Mouse (Mus musculus): ENCODE results near the gene Kitl. TPM values are rescaled to one million over a fixed set of nuclear protein-coding genes. Genes with fewer than 3 reads are reported as not detected.

Kitl gene
- polyA plus RNA-seq (2014; fragmentation: Nextera tagmentation; extraction: Ambion mirVana), result 7.5 and 9.0 TPM in 2 replicates

DNA sequence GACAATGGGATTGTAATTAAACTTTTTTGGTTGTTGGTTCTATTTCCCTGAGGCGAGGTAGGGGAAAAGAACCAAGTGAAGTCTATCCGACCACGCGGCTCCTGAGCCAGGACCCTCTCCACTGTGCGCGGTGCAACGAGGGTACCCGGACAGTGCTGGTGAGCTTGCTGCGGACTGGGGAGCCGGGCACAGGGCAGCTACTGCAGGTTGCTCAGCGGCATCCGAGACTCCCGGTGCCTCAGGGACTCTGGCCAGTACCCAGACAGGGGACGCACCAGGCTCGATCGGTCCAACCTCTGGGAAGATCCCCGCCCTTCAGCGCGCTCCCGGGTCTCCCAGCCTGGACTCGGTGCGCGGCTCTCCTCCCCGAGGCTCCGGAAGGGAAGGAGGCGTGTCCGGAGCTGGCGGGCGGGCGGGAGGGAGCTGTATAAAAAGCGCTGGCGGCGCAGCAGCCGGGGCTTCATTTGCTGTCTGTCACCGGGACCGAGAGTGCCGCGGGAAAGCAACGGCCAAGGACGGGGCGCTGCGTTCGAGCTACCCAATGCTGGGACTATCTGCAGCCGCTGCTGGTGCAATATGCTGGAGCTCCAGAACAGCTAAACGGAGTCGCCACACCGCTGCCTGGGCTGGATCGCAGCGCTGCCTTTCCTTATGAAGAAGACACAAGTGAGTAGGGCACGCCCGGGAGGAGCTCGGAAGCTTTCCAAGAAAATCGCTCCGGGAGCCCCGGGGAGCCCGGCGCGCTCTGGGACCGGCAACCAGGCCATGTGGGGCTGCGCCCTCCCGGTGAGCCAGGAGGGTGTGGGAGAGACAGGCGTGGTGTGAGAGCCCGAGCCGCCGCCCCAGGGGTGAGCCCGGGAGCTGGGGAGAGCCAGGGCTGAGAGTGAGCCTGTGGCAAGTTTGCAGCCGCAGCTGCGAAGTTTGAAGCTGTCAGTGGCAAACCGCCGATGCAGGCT lies at the start of gene Kitl:
TSS of gene Kitl (plus strand) at position 261 of the 956 bp plus-strand sequence.
- Histone ChIP-seq H3K36me3 (ENCODE audit: control insufficient read depth, insufficient read depth, low read length) (no peaks in the 10 kb centered on the region), H3K27ac (replicated peaks; ENCODE audit: low read depth, low read length) (no peak within 1 kb of the TSS), H3K4me2 (ENCODE audit: low read depth, severe bottlenecking) (peak within 1 kb of the TSS; percentile 99), H3K4me3 (ENCODE audit: low read depth, low read length) (peak within 1 kb of the TSS; percentile 60), H3K4me1 (ENCODE audit: control insufficient read depth, insufficient read depth, low read length) (no peaks in the 10 kb centered on the region), H3K9me3 (ENCODE audit: control insufficient read depth, low read length) (no peaks in the 10 kb centered on the region), H3K27me3 (ENCODE audit: control insufficient read depth, insufficient read depth, low read length) (peaks cover 18% of the 10 kb centered on the region), H3K9ac (ENCODE audit: low read length) (peak within 1 kb of the TSS; percentile 47; the same call in 1 of the 2 replicates)
- under 1% methylated on average over 70 of the region's 70 CpGs for WGBS
- DNase-seq (ENCODE audit: low spot score) (peak; percentile 82), ATAC-seq (ENCODE audit: insufficient number of reproducible peaks, low FRiP score, low TSS enrichment, low read depth) (peak; percentile 74)

- Histone ChIP-seq H3K36me3 (ENCODE audit: control insufficient read depth, insufficient read depth, low read length) (no peaks in the 10 kb centered on the region), H3K4me1 (ENCODE audit: control insufficient read depth, insufficient read depth, low read length) (no peaks in the 10 kb centered on the region), H3K4me3 (ENCODE audit: low read depth, low read length) (no peak overlapping the region), H3K9me3 (ENCODE audit: control insufficient read depth, low read length) (no peaks in the 10 kb centered on the region), H3K27me3 (ENCODE audit: control insufficient read depth, insufficient read depth, low read length) (no peaks in the 10 kb centered on the region), H3K27ac (replicated peaks; ENCODE audit: low read depth, low read length) (no peak overlapping the region), H3K9ac (ENCODE audit: low read length) (no peak overlapping the region), H3K4me2 (ENCODE audit: low read depth, severe bottlenecking) (no peak overlapping the region)
- ATAC-seq (ENCODE audit: insufficient number of reproducible peaks, low FRiP score, low TSS enrichment, low read depth) (no peak), DNase-seq (ENCODE audit: low spot score) (no peak)
- WGBS, result 55% methylated on average over 8 of the region's 8 CpGs
Measured at GRCm38 (mm10) chr10:99972866-99973265, 42.6 kb upstream of the Kitl start.

DNA sequence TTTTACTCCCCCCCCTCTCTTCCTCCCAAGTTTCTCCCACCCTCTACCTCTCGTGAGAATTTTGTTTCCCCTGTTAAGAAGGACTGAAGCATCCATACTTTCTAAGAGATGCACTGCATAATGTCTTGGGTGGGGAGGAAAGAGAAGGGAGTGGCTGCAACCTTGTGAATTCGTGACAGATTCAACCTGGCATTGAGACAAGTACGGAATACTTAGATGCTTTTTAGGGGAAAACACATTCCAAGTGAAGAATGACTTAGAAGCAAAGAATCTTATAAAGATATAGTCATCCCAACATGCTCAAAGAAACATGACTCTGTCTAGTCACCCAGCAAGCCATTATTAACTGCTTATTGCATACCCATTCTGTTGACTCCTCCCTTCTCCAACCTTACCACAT lies 35.3 kb upstream of the Kitl start:
- no peak overlapping the region for H3K9ac ChIP-seq (ENCODE audit: low read length)
- H3K4me2 ChIP-seq (ENCODE audit: low read depth, severe bottlenecking), result no peak overlapping the region
- WGBS, result 72% methylated on average over 3 of the region's 3 CpGs
- DNase-seq (ENCODE audit: low spot score) (no peak), ATAC-seq (ENCODE audit: insufficient number of reproducible peaks, low FRiP score, low TSS enrichment, low read depth) (no peak)
- H3K9me3 ChIP-seq (ENCODE audit: control insufficient read depth, low read length), result no peaks in the 10 kb centered on the region
- H3K27me3 ChIP-seq (ENCODE audit: control insufficient read depth, insufficient read depth, low read length), result no peaks in the 10 kb centered on the region
- H3K27ac ChIP-seq (replicated peaks; ENCODE audit: low read depth, low read length), result no peak overlapping the region
- no peaks in the 10 kb centered on the region for H3K36me3 ChIP-seq (ENCODE audit: control insufficient read depth, insufficient read depth, low read length)
- no peak overlapping the region for H3K4me3 ChIP-seq (ENCODE audit: low read depth, low read length)
- no peaks in the 10 kb centered on the region for H3K4me1 ChIP-seq (ENCODE audit: control insufficient read depth, insufficient read depth, low read length)

GRCm38 (mm10) chr10:99980916-99981315 lies 34.5 kb upstream of the Kitl start:
- H3K4me3 ChIP-seq (ENCODE audit: low read depth, low read length), result no peak overlapping the region
- H3K27me3 ChIP-seq (ENCODE audit: control insufficient read depth, insufficient read depth, low read length), result no peaks in the 10 kb centered on the region
- no peaks in the 10 kb centered on the region for H3K36me3 ChIP-seq (ENCODE audit: control insufficient read depth, insufficient read depth, low read length)
- no peak for ATAC-seq (ENCODE audit: insufficient number of reproducible peaks, low FRiP score, low TSS enrichment, low read depth)
- WGBS, result 39% methylated on average over 2 of the region's 2 CpGs
- no peaks in the 10 kb centered on the region for H3K4me1 ChIP-seq (ENCODE audit: control insufficient read depth, insufficient read depth, low read length)
- no peak overlapping the region for H3K9ac ChIP-seq (ENCODE audit: low read length)
- no peak overlapping the region for H3K27ac ChIP-seq (replicated peaks; ENCODE audit: low read depth, low read length)
- no peak overlapping the region for H3K4me2 ChIP-seq (ENCODE audit: low read depth, severe bottlenecking)
- H3K9me3 ChIP-seq (ENCODE audit: control insufficient read depth, low read length), result no peaks in the 10 kb centered on the region
- DNase-seq (ENCODE audit: low spot score), result no peak

GRCm38 (mm10) chr10:99981887-99982286 lies 33.5 kb upstream of the Kitl start:
- no peak for DNase-seq (ENCODE audit: low spot score)
- no peaks in the 10 kb centered on the region for H3K27me3 ChIP-seq (ENCODE audit: control insufficient read depth, insufficient read depth, low read length)
- no peak overlapping the region for H3K4me3 ChIP-seq (ENCODE audit: low read depth, low read length)
- no peak overlapping the region for H3K27ac ChIP-seq (replicated peaks; ENCODE audit: low read depth, low read length)
- WGBS, result 82% methylated on average over 5 of the region's 5 CpGs
- H3K36me3 ChIP-seq (ENCODE audit: control insufficient read depth, insufficient read depth, low read length), result no peaks in the 10 kb centered on the region
- no peaks in the 10 kb centered on the region for H3K9me3 ChIP-seq (ENCODE audit: control insufficient read depth, low read length)
- H3K9ac ChIP-seq (ENCODE audit: low read length), result no peak overlapping the region
- no peak overlapping the region for H3K4me2 ChIP-seq (ENCODE audit: low read depth, severe bottlenecking)
- ATAC-seq (ENCODE audit: insufficient number of reproducible peaks, low FRiP score, low TSS enrichment, low read depth), result no peak
- H3K4me1 ChIP-seq (ENCODE audit: control insufficient read depth, insufficient read depth, low read length), result no peaks in the 10 kb centered on the region

- peaks cover 3% of the 10 kb centered on the region; the same call in 1 of the 2 replicates for H3K4me1 ChIP-seq (ENCODE audit: control insufficient read depth, insufficient read depth, low read length)
- H3K4me3 ChIP-seq (ENCODE audit: low read depth, low read length), result no peak overlapping the region
- H3K36me3 ChIP-seq (ENCODE audit: control insufficient read depth, insufficient read depth, low read length), result no peaks in the 10 kb centered on the region
- no peaks in the 10 kb centered on the region for H3K27me3 ChIP-seq (ENCODE audit: control insufficient read depth, insufficient read depth, low read length)
- ATAC-seq (ENCODE audit: insufficient number of reproducible peaks, low FRiP score, low TSS enrichment, low read depth), result no peak
- H3K9me3 ChIP-seq (ENCODE audit: control insufficient read depth, low read length), result no peaks in the 10 kb centered on the region
- WGBS, result 41% methylated on average over 8 of the region's 8 CpGs
- no peak overlapping the region for H3K4me2 ChIP-seq (ENCODE audit: low read depth, severe bottlenecking)
- H3K27ac ChIP-seq (replicated peaks; ENCODE audit: low read depth, low read length), result no peak overlapping the region
- DNase-seq (ENCODE audit: low spot score), result no peak
- no peak overlapping the region for H3K9ac ChIP-seq (ENCODE audit: low read length)
Measured at GRCm38 (mm10) chr10:99986745-99987144, 28.7 kb upstream of the Kitl start.

DNA sequence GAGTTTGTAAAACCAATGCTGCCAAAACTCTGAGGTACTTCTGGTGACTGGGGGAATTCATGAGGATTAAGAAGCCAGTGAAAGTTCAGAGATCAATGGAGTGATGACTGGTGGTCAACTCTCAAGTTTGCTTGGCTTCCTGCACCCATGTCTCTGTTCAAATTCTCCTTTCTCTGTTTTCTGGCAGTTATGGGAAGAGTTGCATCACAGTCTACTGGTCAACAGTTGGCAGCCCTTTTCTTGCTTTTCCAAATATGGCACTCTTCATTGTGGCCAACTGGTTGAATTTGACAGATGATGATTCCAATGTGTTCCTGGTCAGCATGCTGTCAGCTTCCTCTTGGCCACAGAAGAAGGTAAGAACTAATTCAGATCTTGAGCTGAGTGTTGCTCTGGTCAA lies 25.7 kb upstream of the Kitl start:
- Histone ChIP-seq H3K9me3 (ENCODE audit: control insufficient read depth, low read length) (no peaks in the 10 kb centered on the region), H3K4me3 (ENCODE audit: low read depth, low read length) (no peak overlapping the region), H3K4me1 (ENCODE audit: control insufficient read depth, insufficient read depth, low read length) (peaks cover 3% of the 10 kb centered on the region; the same call in 1 of the 2 replicates), H3K36me3 (ENCODE audit: control insufficient read depth, insufficient read depth, low read length) (no peaks in the 10 kb centered on the region), H3K27ac (replicated peaks; ENCODE audit: low read depth, low read length) (no peak overlapping the region), H3K27me3 (ENCODE audit: control insufficient read depth, insufficient read depth, low read length) (no peaks in the 10 kb centered on the region), H3K4me2 (ENCODE audit: low read depth, severe bottlenecking) (no peak overlapping the region), H3K9ac (ENCODE audit: low read length) (no peak overlapping the region)
- ATAC-seq (ENCODE audit: insufficient number of reproducible peaks, low FRiP score, low TSS enrichment, low read depth) (no peak), DNase-seq (ENCODE audit: low spot score) (no peak)

DNA sequence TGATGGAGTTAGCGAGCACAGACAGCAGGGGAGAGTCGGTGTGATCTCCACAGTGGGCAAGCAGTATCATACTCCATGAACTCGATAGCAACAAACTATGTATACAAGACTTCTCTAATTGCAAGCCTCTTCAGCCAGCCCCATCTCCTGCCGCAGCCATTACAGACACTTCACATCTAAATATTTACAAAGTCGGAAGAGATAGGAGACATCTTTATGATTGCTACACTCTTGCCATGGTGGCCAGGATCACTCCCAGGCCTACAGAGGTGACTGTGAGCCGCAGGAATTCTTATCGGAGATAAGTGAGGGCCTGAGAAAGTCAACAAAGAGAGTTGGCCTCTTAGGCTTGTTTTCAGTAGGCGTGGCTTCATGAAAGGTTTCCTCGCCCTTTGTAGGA lies 23.3 kb upstream of the Kitl start:
- Histone ChIP-seq H3K27me3 (ENCODE audit: control insufficient read depth, insufficient read depth, low read length) (no peaks in the 10 kb centered on the region), H3K9ac (ENCODE audit: low read length) (no peak overlapping the region), H3K36me3 (ENCODE audit: control insufficient read depth, insufficient read depth, low read length) (no peaks in the 10 kb centered on the region), H3K27ac (replicated peaks; ENCODE audit: low read depth, low read length) (no peak overlapping the region), H3K9me3 (ENCODE audit: control insufficient read depth, low read length) (no peaks in the 10 kb centered on the region), H3K4me2 (ENCODE audit: low read depth, severe bottlenecking) (no peak overlapping the region), H3K4me3 (ENCODE audit: low read depth, low read length) (no peak overlapping the region), H3K4me1 (ENCODE audit: control insufficient read depth, insufficient read depth, low read length) (peaks cover 2% of the 10 kb centered on the region; the same call in 1 of the 2 replicates)
- 46% methylated on average over 9 of the region's 9 CpGs for WGBS
- ATAC-seq (ENCODE audit: insufficient number of reproducible peaks, low FRiP score, low TSS enrichment, low read depth), result no peak
- no peak for DNase-seq (ENCODE audit: low spot score)
